Mouse (Mus musculus): ENCODE measurements at regions not wholly inside any gene's neighbourhood (a gene's known extent, or its start where the extent isn't known, plus 50 kb on each side); places are given as distances from the start of the nearest gene placed in this dataset.

- H3K9ac ChIP-seq (ENCODE audit: low read depth, low read length): no peak overlapping the region
- H3K27me3 ChIP-seq (ENCODE audit: insufficient read depth, low read length): no peaks in the 10 kb centered on the region
- no peak overlapping the region for H3K4me3 ChIP-seq (replicated peaks; ENCODE audit: low read depth, low read length)
- H3K9me3 ChIP-seq (replicated peaks; ENCODE audit: low read length): no peaks in the 10 kb centered on the region
- WGBS: 65% methylated on average over 1 of the region's 1 CpGs
- TF ChIP-seq CTCF (IDR thresholded peaks at IDR 0.05; ENCODE audit: low read depth): no peak
- no peak overlapping the region for H3K27ac ChIP-seq
- H3K4me2 ChIP-seq (ENCODE audit: low read length): no peak overlapping the region
- no peaks in the 10 kb centered on the region for H3K4me1 ChIP-seq (replicated peaks; ENCODE audit: insufficient read depth, low read length)
- no peaks in the 10 kb centered on the region for H3K36me3 ChIP-seq (ENCODE audit: insufficient read depth, low read length)
- DNase-seq (ENCODE audit: low spot score): no peak
- no peak for ATAC-seq (replicated peaks; ENCODE audit: low FRiP score, low read depth)
Observed at GRCm38 (mm10) chr7:119350641-119351040, 108.4 kb downstream of the Gp2 start.

DNA sequence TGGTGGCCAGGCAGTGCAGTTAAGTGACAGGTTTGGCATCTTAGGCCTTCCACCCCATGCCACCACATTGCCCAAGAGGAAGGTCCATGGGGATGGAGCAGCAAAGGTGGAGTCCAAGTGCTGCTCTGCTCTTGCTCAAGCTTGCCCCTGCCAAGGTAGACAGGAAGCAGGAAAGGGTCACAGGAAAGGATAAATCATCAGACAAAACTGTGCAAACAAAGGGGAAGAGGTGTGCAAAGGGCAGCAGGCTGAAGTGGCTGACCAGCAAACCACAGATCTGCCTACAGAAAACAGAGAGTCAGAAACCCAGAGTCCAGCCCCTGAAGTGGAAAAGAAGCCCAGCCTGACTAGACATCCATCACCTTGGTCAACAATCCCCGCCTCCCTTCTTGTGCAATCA is 115.7 kb downstream of the Gp2 start:
- H3K9me3 ChIP-seq (replicated peaks; ENCODE audit: low read length): no peaks in the 10 kb centered on the region

GRCm38 (mm10) chr7:119333102-119333501 is 126.0 kb downstream of the Gp2 start:
- ATAC-seq (replicated peaks; ENCODE audit: low FRiP score, low read depth): no peak
- H3K4me1 ChIP-seq (replicated peaks; ENCODE audit: insufficient read depth, low read length): no peaks in the 10 kb centered on the region
- 79% methylated on average over 1 of the region's 1 CpGs for WGBS
- no peak overlapping the region for H3K9ac ChIP-seq (ENCODE audit: low read depth, low read length)
- no peak overlapping the region for H3K27ac ChIP-seq
- no peaks in the 10 kb centered on the region for H3K36me3 ChIP-seq (ENCODE audit: insufficient read depth, low read length)
- no peak for TF ChIP-seq CTCF (IDR thresholded peaks at IDR 0.05; ENCODE audit: low read depth)
- no peak overlapping the region for H3K4me3 ChIP-seq (replicated peaks; ENCODE audit: low read depth, low read length)
- no peak for DNase-seq (ENCODE audit: low spot score)
- no peaks in the 10 kb centered on the region for H3K9me3 ChIP-seq (replicated peaks; ENCODE audit: low read length)
- H3K27me3 ChIP-seq (ENCODE audit: insufficient read depth, low read length): no peaks in the 10 kb centered on the region
- H3K4me2 ChIP-seq (ENCODE audit: low read length): no peak overlapping the region

More for the DNA sequence above, 115.7 kb downstream of the Gp2 start:
- no peak overlapping the region for H3K27ac ChIP-seq
- TF ChIP-seq CTCF (IDR thresholded peaks at IDR 0.05; ENCODE audit: low read depth): no peak
- H3K4me3 ChIP-seq (replicated peaks; ENCODE audit: low read depth, low read length): no peak overlapping the region
- 63% methylated on average over 1 of the region's 1 CpGs for WGBS
- H3K36me3 ChIP-seq (ENCODE audit: insufficient read depth, low read length): no peaks in the 10 kb centered on the region
- H3K4me1 ChIP-seq (replicated peaks; ENCODE audit: insufficient read depth, low read length): no peaks in the 10 kb centered on the region
- ATAC-seq (replicated peaks; ENCODE audit: low FRiP score, low read depth) (no peak), DNase-seq (ENCODE audit: low spot score) (no peak)
- H3K27me3 ChIP-seq (ENCODE audit: insufficient read depth, low read length): no peaks in the 10 kb centered on the region
- no peak overlapping the region for H3K9ac ChIP-seq (ENCODE audit: low read depth, low read length)
- no peak overlapping the region for H3K4me2 ChIP-seq (ENCODE audit: low read length)

DNA sequence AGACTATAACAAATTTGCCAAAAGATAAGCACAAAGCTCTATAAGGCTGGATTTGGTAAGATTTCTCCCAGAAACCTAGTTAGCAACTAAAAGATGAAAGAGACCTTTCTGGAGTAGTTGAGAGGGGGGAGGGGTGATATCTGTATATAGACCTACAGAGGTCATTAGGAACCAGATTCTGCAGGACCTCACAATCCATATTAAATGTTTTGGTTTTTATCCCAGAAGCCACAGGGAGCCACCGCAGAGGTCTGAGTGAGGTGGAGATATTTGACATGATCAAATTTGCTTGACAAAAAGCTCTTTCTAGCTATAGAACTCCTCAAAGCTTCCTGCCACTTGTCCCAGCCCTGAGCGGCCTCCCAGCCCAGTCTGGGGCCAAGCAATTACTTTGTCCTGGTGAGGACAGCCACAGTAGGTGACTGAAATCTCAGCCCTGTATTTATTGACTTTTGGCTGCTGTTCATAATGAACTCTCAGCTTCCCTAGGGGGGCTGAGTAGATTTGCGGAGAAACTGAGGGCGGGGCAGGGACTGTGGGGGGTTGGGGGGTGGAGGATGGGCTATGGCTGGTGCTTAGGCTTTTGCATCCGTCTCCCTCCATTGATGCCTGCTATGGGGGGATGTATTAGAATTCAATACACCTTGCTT is 128.5 kb downstream of the Gp2 start:
- ATAC-seq (replicated peaks; ENCODE audit: low FRiP score, low read depth): no peak
- WGBS: 5% methylated on average over 5 of the region's 5 CpGs
- Histone ChIP-seq H3K4me3 (replicated peaks; ENCODE audit: low read depth, low read length) (no peak overlapping the region), H3K4me1 (replicated peaks; ENCODE audit: insufficient read depth, low read length) (no peaks in the 10 kb centered on the region), H3K9ac (ENCODE audit: low read depth, low read length) (no peak overlapping the region), H3K4me2 (ENCODE audit: low read length) (no peak overlapping the region), H3K27ac (no peak overlapping the region), H3K9me3 (replicated peaks; ENCODE audit: low read length) (no peaks in the 10 kb centered on the region), H3K36me3 (ENCODE audit: insufficient read depth, low read length) (no peaks in the 10 kb centered on the region), H3K27me3 (ENCODE audit: insufficient read depth, low read length) (no peaks in the 10 kb centered on the region)
- no peak for TF ChIP-seq CTCF (IDR thresholded peaks at IDR 0.05; ENCODE audit: low read depth)
- no peak for DNase-seq (ENCODE audit: low spot score)

DNA sequence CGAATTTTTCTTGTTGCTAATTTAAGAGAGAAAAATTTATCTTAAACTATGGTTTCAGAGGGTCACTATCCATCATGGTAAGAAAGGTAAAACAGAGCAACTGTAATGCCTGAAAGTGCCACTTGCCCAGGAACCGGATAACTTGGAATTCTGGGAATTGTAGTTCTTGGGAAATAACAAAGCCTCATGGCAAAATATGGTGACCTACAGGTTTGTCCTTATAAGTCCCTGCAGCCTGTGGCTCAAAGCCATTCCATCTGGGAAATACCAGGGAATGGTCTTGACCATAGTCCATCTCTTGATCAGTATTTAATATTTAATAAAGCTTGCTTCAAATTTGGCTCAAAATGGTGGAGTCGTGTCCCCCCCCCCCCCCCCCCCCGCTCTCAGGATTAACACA is 111.9 kb upstream of the Gpr139 start:
- DNase-seq (ENCODE audit: low spot score): no peak

GRCm38 (mm10) chr7:119291442-119291841 is 107.0 kb upstream of the Gpr139 start:
- H3K36me3 ChIP-seq (ENCODE audit: insufficient read depth, low read length): no peaks in the 10 kb centered on the region
- no peak overlapping the region for H3K27ac ChIP-seq
- H3K4me1 ChIP-seq (replicated peaks; ENCODE audit: insufficient read depth, low read length): no peaks in the 10 kb centered on the region
- DNase-seq (ENCODE audit: low spot score) (no peak), ATAC-seq (replicated peaks; ENCODE audit: low FRiP score, low read depth) (no peak)
- H3K27me3 ChIP-seq (ENCODE audit: insufficient read depth, low read length): no peaks in the 10 kb centered on the region
- no peak overlapping the region for H3K4me2 ChIP-seq (ENCODE audit: low read length)
- no peak for TF ChIP-seq CTCF (IDR thresholded peaks at IDR 0.05; ENCODE audit: low read depth)
- H3K9me3 ChIP-seq (replicated peaks; ENCODE audit: low read length): no peaks in the 10 kb centered on the region
- WGBS: 73% methylated on average over 2 of the region's 2 CpGs
- H3K4me3 ChIP-seq (replicated peaks; ENCODE audit: low read depth, low read length): no peak overlapping the region
- no peak overlapping the region for H3K9ac ChIP-seq (ENCODE audit: low read depth, low read length)

More for the DNA sequence above, 111.9 kb upstream of the Gpr139 start:
- Histone ChIP-seq H3K27me3 (ENCODE audit: insufficient read depth, low read length) (no peaks in the 10 kb centered on the region), H3K4me2 (ENCODE audit: low read length) (no peak overlapping the region), H3K36me3 (ENCODE audit: insufficient read depth, low read length) (no peaks in the 10 kb centered on the region), H3K27ac (no peak overlapping the region), H3K4me3 (replicated peaks; ENCODE audit: low read depth, low read length) (no peak overlapping the region), H3K9me3 (replicated peaks; ENCODE audit: low read length) (no peaks in the 10 kb centered on the region), H3K9ac (ENCODE audit: low read depth, low read length) (no peak overlapping the region), H3K4me1 (replicated peaks; ENCODE audit: insufficient read depth, low read length) (no peaks in the 10 kb centered on the region)
- WGBS: 70% methylated on average over 4 of the region's 4 CpGs
- no peak for ATAC-seq (replicated peaks; ENCODE audit: low FRiP score, low read depth)
- TF ChIP-seq CTCF (IDR thresholded peaks at IDR 0.05; ENCODE audit: low read depth): no peak

DNA sequence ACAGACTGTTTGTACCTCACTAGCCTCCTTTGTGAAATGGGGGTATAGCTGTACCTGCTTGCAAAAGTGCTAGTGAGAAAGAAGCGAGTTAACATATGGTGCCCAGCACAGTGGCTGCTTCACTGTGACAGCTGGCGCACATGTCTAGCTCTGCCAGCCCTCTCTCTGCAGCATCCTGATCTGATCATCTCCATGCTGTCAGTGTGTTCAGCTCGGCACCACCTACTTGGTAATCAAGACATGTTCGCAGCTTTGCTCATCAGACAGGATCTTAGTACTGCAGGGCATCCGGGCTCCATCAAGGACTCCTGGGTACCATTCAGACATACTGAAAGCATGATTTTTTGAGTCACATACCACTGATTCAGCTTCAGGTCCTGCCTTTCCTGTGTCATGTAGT is 100.9 kb upstream of the Gpr139 start:
- Histone ChIP-seq H3K27me3 (ENCODE audit: insufficient read depth, low read length) (no peaks in the 10 kb centered on the region), H3K4me3 (replicated peaks; ENCODE audit: low read depth, low read length) (no peak overlapping the region), H3K4me2 (ENCODE audit: low read length) (no peak overlapping the region), H3K36me3 (ENCODE audit: insufficient read depth, low read length) (no peaks in the 10 kb centered on the region), H3K9me3 (replicated peaks; ENCODE audit: low read length) (no peaks in the 10 kb centered on the region), H3K27ac (no peak overlapping the region), H3K4me1 (replicated peaks; ENCODE audit: insufficient read depth, low read length) (no peaks in the 10 kb centered on the region), H3K9ac (ENCODE audit: low read depth, low read length) (no peak overlapping the region)
- ATAC-seq (replicated peaks; ENCODE audit: low FRiP score, low read depth): no peak
- no peak for TF ChIP-seq CTCF (IDR thresholded peaks at IDR 0.05; ENCODE audit: low read depth)
- WGBS: 84% methylated on average over 5 of the region's 5 CpGs
- no peak for DNase-seq (ENCODE audit: low spot score)

Measured in kidney, postnatal 0 days (tissue).